Comparison of ENCODE assay signal across 8 mouse cellular contexts in the genomic region with DNA sequence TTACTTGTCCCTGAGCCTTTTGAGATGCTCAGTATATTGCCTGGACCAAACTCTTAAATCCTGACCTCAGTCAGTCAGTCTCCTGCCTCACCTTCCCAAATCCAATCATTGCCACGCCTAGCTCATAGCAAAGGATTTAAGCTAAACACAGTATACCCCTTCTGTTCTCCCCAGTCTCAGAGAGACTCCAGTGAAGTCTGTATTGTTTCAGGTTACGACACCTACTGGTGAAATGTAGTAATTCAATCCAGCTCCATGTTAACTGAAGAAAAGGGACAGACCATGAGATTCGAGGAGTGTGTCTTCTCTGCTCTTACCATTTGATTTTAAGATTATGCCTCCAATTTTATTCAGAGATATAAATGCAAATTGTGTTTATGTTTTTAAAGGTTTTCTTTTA.
DNase-seq lines count a peak whose midpoint lies in the region; ATAC-seq and TF ChIP-seq lines count a peak whose summit lies in the region.

No protein-coding gene starts in this region.

- peak; percentile 43; the same call in 1 of the 2 replicates for ATAC-seq in hindbrain, embryonic 11.5 days (ENCODE audit: low FRiP score)
- ATAC-seq in hindbrain, embryonic 12.5 days (ENCODE audit: low FRiP score) = no peak
- 0 out of 2 replicates have a peak, but pooled peaks have one; percentile 36 for ATAC-seq in kidney, postnatal 0 days (replicated peaks; ENCODE audit: low FRiP score, low read depth)
- peak; percentile 54; the same call in 1 of the 2 replicates for ATAC-seq in neural tube, embryonic 14.5 days (ENCODE audit: low read depth)

- no peak overlapping the region for H3K4me3 ChIP-seq in hindbrain, embryonic 11.5 days (ENCODE audit: low read depth, low read length)
- H3K4me3 ChIP-seq in hindbrain, embryonic 12.5 days = no peak overlapping the region
- H3K4me3 ChIP-seq in forebrain, embryonic 10.5 days = no peak overlapping the region
- H3K4me3 ChIP-seq in kidney, postnatal 0 days (replicated peaks; ENCODE audit: low read depth, low read length) = no peak overlapping the region
- H3K4me3 ChIP-seq in neural tube, embryonic 14.5 days (ENCODE audit: low read depth, low read length) = no peak overlapping the region

- H3K27ac ChIP-seq in hindbrain, embryonic 11.5 days (ENCODE audit: low read depth, low read length) = no peak overlapping the region
- H3K27ac ChIP-seq in hindbrain, embryonic 12.5 days = no peak overlapping the region
- peak overlapping the region; percentile 20; the same call in 1 of the 2 replicates for H3K27ac ChIP-seq in forebrain, embryonic 10.5 days
- no peak overlapping the region for H3K27ac ChIP-seq in kidney, postnatal 0 days
- H3K27ac ChIP-seq in neural tube, embryonic 14.5 days (ENCODE audit: low read depth, low read length) = no peak overlapping the region

- no peak overlapping the region for H3K9ac ChIP-seq in hindbrain, embryonic 11.5 days (ENCODE audit: low read depth, low read length)
- no peak overlapping the region for H3K9ac ChIP-seq in hindbrain, embryonic 12.5 days
- no peak overlapping the region for H3K9ac ChIP-seq in kidney, postnatal 0 days (ENCODE audit: low read depth, low read length)
- H3K9ac ChIP-seq in neural tube, embryonic 14.5 days (replicated peaks; ENCODE audit: low read depth, low read length) = no peak overlapping the region

- H3K36me3 ChIP-seq in hindbrain, embryonic 11.5 days (ENCODE audit: control insufficient read depth, insufficient read depth, low read length) = no peaks in the 10 kb centered on the region
- H3K36me3 ChIP-seq in hindbrain, embryonic 12.5 days = 0 out of 2 replicates have a peak, but pooled peaks cover 3% of the 10 kb centered on the region
- H3K36me3 ChIP-seq in forebrain, embryonic 10.5 days (replicated peaks) = peaks cover 12% of the 10 kb centered on the region; the same call in 1 of the 2 replicates
- H3K36me3 ChIP-seq in kidney, postnatal 0 days (ENCODE audit: insufficient read depth, low read length) = no peaks in the 10 kb centered on the region
- no peaks in the 10 kb centered on the region for H3K36me3 ChIP-seq in neural tube, embryonic 14.5 days (ENCODE audit: control insufficient read depth, insufficient read depth, low read length)

- no peaks in the 10 kb centered on the region for H3K27me3 ChIP-seq in hindbrain, embryonic 11.5 days (ENCODE audit: control insufficient read depth, insufficient read depth, low read length)
- no peaks in the 10 kb centered on the region for H3K27me3 ChIP-seq in hindbrain, embryonic 12.5 days
- H3K27me3 ChIP-seq in forebrain, embryonic 10.5 days (ENCODE audit: poor library complexity, severe bottlenecking) = no peaks in the 10 kb centered on the region
- H3K27me3 ChIP-seq in kidney, postnatal 0 days (ENCODE audit: insufficient read depth, low read length) = no peaks in the 10 kb centered on the region
- H3K27me3 ChIP-seq in neural tube, embryonic 14.5 days (ENCODE audit: control insufficient read depth, insufficient read depth, low read length) = no peaks in the 10 kb centered on the region

- 21% methylated on average over 3 of the region's 3 CpGs for WGBS in hindbrain, embryonic 11.5 days
- 15% methylated on average over 3 of the region's 3 CpGs for WGBS in hindbrain, embryonic 12.5 days
- 14% methylated on average over 3 of the region's 3 CpGs for WGBS in forebrain, embryonic 10.5 days
- WGBS in kidney, postnatal 0 days = 10% methylated on average over 3 of the region's 3 CpGs
- 7% methylated on average over 3 of the region's 3 CpGs for WGBS in neural tube, embryonic 14.5 days

- peak; percentile 77 for DNase-seq in hindbrain, embryonic 11.5 days (ENCODE audit: low spot score)
- peak; percentile 71 for DNase-seq in A20 (ENCODE audit: low read depth, low spot score)
- DNase-seq in ZHBTc4 (ENCODE audit: low read depth, low spot score) = peak; percentile 83
- no peak for DNase-seq in forebrain, embryonic 10.5 days (ENCODE audit: extremely low spot score, low spot score)
- peak; percentile 87 for DNase-seq in kidney, postnatal 0 days (ENCODE audit: low spot score)
- no peak for DNase-seq in right cerebral cortex, postnatal 10 days (ENCODE audit: low spot score in 2 of 2)

- no peaks in the 10 kb centered on the region for H3K9me3 ChIP-seq in hindbrain, embryonic 11.5 days (ENCODE audit: control insufficient read depth, low read length)
- H3K9me3 ChIP-seq in hindbrain, embryonic 12.5 days (replicated peaks) = no peaks in the 10 kb centered on the region
- H3K9me3 ChIP-seq in forebrain, embryonic 10.5 days = no peaks in the 10 kb centered on the region
- no peaks in the 10 kb centered on the region for H3K9me3 ChIP-seq in kidney, postnatal 0 days (replicated peaks; ENCODE audit: low read length)
- H3K9me3 ChIP-seq in neural tube, embryonic 14.5 days (ENCODE audit: control insufficient read depth, low read length) = no peaks in the 10 kb centered on the region

- H3K4me2 ChIP-seq in hindbrain, embryonic 11.5 days (replicated peaks; ENCODE audit: low read depth, low read length) = no peak overlapping the region
- no peak overlapping the region for H3K4me2 ChIP-seq in hindbrain, embryonic 12.5 days (replicated peaks)
- H3K4me2 ChIP-seq in kidney, postnatal 0 days (ENCODE audit: low read length) = no peak overlapping the region
- no peak overlapping the region for H3K4me2 ChIP-seq in neural tube, embryonic 14.5 days (ENCODE audit: low read depth, low read length)

- H3K4me1 ChIP-seq in hindbrain, embryonic 11.5 days (replicated peaks; ENCODE audit: control insufficient read depth, insufficient read depth, low read length) = 0 out of 2 replicates have a peak, but pooled peaks cover 2% of the 10 kb centered on the region
- H3K4me1 ChIP-seq in hindbrain, embryonic 12.5 days = peaks cover 17% of the 10 kb centered on the region
- H3K4me1 ChIP-seq in forebrain, embryonic 10.5 days = peaks cover 33% of the 10 kb centered on the region
- H3K4me1 ChIP-seq in kidney, postnatal 0 days (replicated peaks; ENCODE audit: insufficient read depth, low read length) = 0 out of 2 replicates have a peak, but pooled peaks cover 4% of the 10 kb centered on the region
- H3K4me1 ChIP-seq in neural tube, embryonic 14.5 days (ENCODE audit: control insufficient read depth, insufficient read depth, low read length) = peaks cover 23% of the 10 kb centered on the region

- TF ChIP-seq CTCF in kidney, postnatal 0 days (IDR thresholded peaks at IDR 0.05; ENCODE audit: low read depth) = peak; percentile 87

Comparison
In these comparisons a context has a peak if more than half of its experiments do, and no peak if none do; other contexts are left out.
1. DNase-seq: peak in hindbrain, embryonic 11.5 days (single experiment), A20 (single experiment), ZHBTc4 (single experiment) and kidney, postnatal 0 days (single experiment); none in forebrain, embryonic 10.5 days (single experiment) and right cerebral cortex, postnatal 10 days (0 of 2).